Mouse (Mus musculus): Measurements from ENCODE around the gene Diras2. TPM values are rescaled to one million over a fixed set of nuclear protein-coding genes. Genes with fewer than 3 reads are reported as not detected.

Gene Diras2
- total RNA-seq, 2 experiments from 2014 or later, result 0.33 to 0.54 TPM

- intact Hi-C loops (cut with DNase I), result no loop called here
- DNase-seq, result no peak
Observed at GRCm38 (mm10) chr13:52476998-52477601, 54.0 kb downstream of the Diras2 start.

- DNase-seq, result no peak
- intact Hi-C loops (cut with DNase I), result no loop called here
Observed at GRCm38 (mm10) chr13:52476222-52476621, 54.9 kb downstream of the Diras2 start.

GRCm38 (mm10) chr13:52475264-52475663, 55.8 kb downstream of the Diras2 start:
- intact Hi-C loops (cut with DNase I), result no loop called here
- DNase-seq, result no peak

- no peak for DNase-seq
- intact Hi-C loops (cut with DNase I), result no loop called here
Observed at GRCm38 (mm10) chr13:52474807-52475206, 56.3 kb downstream of the Diras2 start.

- intact Hi-C loops (cut with DNase I), result no loop called here
- peak; percentile 18 to 24 for DNase-seq
Observed at GRCm38 (mm10) chr13:52469795-52470690, 61.0 kb downstream of the Diras2 start.

- DNase-seq, result no peak
- intact Hi-C loops (cut with DNase I), result no loop called here
Observed at GRCm38 (mm10) chr13:52465141-52465540, 65.9 kb downstream of the Diras2 start.

GRCm38 (mm10) chr13:52459982-52460381, 71.1 kb downstream of the Diras2 start:
- intact Hi-C loops (cut with DNase I), result no loop called here
- no peak for DNase-seq

- intact Hi-C loops (cut with DNase I), result no loop called here
- no peak for DNase-seq
Observed at GRCm38 (mm10) chr13:52457889-52458324, 73.2 kb downstream of the Diras2 start.

GRCm38 (mm10) chr13:52457177-52457888, 73.7 kb downstream of the Diras2 start:
- DNase-seq, result no peak
- intact Hi-C loops (cut with DNase I), result no loop called here

GRCm38 (mm10) chr13:52455329-52455728, 75.8 kb downstream of the Diras2 start:
- intact Hi-C loops (cut with DNase I), result no loop called here
- peak; percentile 29 to 50 for DNase-seq

- intact Hi-C loops (cut with DNase I), result no loop called here
- DNase-seq, result no peak
Observed at GRCm38 (mm10) chr13:52454708-52455250, 76.3 kb downstream of the Diras2 start.

Other genes with a start within 250 kb of the Diras2 start
- gene Syk, start 51.9 kb upstream of the Diras2 start, total RNA-seq (2021), result 10 to 100 TPM; 19.1 to 20.8 TPM

Data from heart, postnatal 14 days (tissue).